Mouse (Mus musculus): ENCODE results near the gene Kank1.
A peak's percentile ranks its signal among the peaks of the same experiment; 100 is the strongest.

Gene Kank1

DNA sequence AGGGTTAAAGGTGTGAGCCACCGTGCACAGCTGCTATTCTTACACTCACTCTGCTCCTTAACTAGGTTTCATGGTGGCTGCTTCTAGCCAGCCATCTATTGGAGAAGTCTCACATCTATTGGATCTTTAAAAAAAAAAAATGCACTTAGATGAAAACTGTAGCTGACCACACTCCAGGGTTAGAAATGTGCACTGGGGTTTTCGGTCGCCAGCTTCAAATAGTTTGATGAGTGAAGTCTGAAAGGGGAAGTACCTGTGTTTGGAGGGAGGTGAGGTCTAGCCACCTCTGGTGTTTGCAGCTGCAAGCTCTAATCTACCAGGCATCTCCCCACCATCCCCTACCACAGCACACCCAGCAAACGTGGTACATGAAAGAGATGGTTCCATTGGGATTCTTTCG is 74.2 kb downstream of the Kank1 start:
- peak in 1 of 2 experiments; percentile 2 for DNase-seq (ENCODE audit: low spot score in 2 of 2)

GRCm38 (mm10) chr19:25311626-25312025 is 74.9 kb downstream of the Kank1 start:
- DNase-seq (ENCODE audit: low spot score in 2 of 2), result no peak

DNA sequence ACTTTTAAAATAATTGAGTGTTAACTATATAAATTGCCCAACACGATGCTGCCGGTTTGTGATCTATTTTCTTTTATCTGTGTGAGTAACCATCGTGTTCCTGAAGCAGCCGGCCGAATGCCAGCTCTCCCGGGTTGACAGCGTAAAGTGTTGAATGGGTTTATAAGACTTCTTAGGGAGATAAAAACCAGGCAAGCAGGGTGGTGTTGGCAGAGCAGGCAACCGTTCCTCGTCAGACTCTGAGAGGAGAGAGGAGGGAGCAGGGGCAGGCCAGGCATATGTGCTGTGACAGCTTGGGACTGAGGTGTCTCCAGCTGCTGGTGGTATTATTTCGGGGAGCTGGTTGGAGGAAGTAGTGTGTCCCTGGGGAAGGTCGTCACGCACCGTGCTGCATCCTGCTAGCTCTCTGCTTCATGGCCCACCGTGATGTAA is 78.7 kb downstream of the Kank1 start:
- DNase-seq (ENCODE audit: low spot score in 2 of 2), result peak; percentile 22 to 42

DNA sequence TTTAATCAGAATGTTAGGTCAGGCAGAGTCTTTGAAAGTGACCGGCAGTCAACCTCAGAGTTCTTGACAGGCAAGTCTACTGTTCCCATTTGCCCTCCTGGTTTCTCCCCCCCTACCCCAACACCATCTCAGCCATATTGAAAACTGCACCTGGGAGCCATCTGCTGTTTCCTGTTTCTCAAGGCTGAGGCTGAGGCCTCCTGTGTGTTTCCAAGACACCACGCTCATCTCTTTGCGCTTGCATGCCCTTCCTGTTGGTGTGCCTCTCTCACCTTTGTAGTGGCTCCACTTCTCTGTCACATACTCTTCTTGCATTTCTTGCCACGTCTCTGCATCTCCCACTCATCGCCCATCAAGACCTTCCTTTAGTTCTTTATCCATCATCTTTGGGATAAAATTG is 79.2 kb downstream of the Kank1 start:
- peak; percentile 12 to 23 for DNase-seq (ENCODE audit: low spot score in 2 of 2)

DNA sequence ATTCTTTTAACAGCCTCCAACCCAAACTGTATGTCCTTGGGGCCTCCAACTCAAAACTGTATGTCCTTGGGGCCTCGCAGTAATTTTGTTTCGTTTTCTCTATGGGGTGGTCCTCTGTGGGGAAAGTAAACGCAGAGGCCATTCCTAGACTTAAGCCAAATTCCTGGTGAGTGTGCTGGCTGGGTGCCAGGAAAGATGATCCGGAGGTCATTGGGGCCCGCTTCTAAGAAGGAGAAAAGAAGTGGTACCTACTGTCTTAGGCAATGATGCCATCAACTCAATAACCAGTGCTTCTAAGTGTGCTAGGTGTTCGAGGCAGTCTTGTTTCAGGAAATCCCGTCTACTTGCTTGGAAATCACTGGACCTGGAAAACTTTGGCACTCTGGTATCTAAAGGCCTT is 87.5 kb downstream of the Kank1 start:
- DNase-seq (ENCODE audit: low spot score in 2 of 2), result no peak

GRCm38 (mm10) chr19:25325113-25326001 is 88.6 kb downstream of the Kank1 start:
- DNase-seq (ENCODE audit: low spot score in 2 of 2), result no peak

- DNase-seq (ENCODE audit: low spot score in 2 of 2), result no peak
These were observed 89.2 kb downstream of the Kank1 start for GRCm38 (mm10) chr19:25326002-25326300.

DNA sequence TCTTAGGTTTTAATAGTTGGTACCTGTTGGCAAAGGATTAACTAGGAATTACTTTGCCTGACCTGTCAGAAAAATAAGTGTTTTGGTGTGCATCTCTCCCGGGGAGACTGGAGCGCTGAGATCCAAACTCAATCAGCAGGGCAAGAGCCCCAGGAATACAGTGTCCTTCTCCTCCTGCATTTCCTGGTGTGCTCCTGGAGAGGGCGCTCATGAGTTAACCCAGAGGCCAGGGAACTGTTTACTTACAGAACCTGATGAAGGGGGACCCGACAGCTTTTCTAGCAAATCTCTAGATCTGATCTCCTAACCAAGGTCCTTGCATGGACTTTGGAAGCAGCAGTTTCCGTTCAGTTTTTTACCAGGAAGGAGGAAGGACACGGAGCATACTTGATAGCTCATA is 90.9 kb downstream of the Kank1 start:
- no peak for DNase-seq (ENCODE audit: low spot score in 2 of 2)

- DNase-seq (ENCODE audit: low spot score in 2 of 2), result peak in 1 of 2 experiments; percentile 9
These were observed 97.6 kb downstream of the Kank1 start for GRCm38 (mm10) chr19:25334360-25334759.

DNA sequence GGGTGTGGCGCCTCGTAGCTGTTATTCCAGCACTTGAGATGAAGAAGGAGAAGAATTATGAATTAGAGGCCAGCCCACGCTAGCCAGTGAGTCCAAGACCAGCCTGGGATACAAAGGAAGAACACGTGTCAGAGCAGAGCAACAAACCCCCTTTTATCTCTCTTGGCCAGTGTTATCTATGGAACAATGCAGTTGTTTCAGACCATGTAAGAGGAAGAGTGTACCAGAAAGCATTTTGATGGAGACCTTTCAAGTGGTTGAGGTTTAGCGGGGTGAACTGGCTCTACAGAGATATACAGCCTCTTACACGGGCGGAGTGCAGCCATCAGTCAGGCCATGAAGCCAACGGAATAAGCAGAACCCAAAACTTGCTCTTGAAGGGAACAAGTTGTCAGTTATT is 100.0 kb downstream of the Kank1 start:
- no peak for DNase-seq (ENCODE audit: low spot score in 2 of 2)

- peak; percentile 9 to 15 for DNase-seq (ENCODE audit: low spot score in 2 of 2)
These were observed 104.2 kb downstream of the Kank1 start for GRCm38 (mm10) chr19:25340630-25341620.

- no peak for DNase-seq (ENCODE audit: low spot score in 2 of 2)
These were observed 105.3 kb downstream of the Kank1 start for GRCm38 (mm10) chr19:25342026-25342425.

GRCm38 (mm10) chr19:25343657-25344322 is 107.0 kb downstream of the Kank1 start:
- peak in 1 of 2 experiments; percentile 22 for DNase-seq (ENCODE audit: low spot score in 2 of 2)

DNA sequence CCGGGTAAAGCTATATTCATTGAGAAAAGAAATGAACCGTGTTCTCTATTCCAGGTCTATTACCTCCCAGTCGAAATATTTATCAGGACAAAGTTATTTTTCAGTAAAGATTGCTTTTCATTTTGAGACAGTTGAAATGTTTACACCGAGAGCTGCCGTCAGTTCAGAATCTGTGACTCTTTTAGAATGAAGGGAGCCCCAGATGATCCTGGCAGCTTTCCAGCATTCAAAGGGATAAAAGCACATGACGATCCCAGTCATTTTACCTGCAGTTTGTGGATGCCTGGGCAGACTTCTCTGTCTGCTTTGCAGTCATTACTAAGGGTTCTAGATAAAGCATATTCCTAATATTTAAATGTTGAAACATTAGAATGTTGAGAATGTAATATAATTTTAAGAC is 107.6 kb downstream of the Kank1 start:
- no peak for DNase-seq (ENCODE audit: low spot score in 2 of 2)

DNA sequence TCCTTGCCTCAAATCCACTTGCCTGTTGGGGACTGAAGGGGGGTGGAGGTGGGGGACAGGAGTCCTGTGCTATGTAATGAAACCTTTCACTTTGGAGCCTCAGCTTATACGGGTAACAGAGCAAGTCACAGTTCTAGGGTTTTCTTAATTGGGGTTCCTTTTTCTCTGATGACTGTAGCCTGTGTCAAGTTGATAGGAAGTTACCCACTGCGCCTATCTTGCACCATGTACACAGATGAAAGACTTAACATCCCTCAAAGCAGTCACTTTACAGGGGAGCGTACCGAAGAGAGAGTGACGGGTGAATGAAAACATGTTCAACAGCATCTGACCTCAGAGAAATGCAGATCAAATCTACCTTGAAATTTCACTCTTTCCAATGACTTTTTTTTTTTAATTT is 109.2 kb downstream of the Kank1 start:
- no peak for DNase-seq (ENCODE audit: low spot score in 2 of 2)

DNA sequence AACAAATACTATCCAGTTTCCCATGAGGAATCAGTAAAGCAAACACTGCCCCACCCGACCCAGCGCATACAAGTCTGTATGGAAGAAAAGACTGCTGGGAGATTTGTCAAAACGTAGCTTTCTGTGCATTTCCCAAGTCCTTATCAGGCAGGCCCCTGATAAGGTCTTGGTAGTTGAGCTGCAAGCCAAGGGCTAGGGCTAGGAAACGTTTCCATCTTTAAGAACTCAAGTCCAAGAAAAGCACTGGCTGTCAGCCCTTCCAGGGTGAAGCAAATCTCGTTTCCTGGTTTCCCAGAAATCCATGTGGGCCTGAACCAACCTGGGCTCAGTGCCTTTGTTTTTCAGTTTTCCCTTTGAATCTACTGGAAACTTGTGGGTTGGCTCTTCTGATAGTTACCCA is 110.7 kb downstream of the Kank1 start:
- no peak for DNase-seq (ENCODE audit: low spot score in 2 of 2)

- DNase-seq (ENCODE audit: low spot score in 2 of 2), result no peak
These were observed 114.6 kb downstream of the Kank1 start for GRCm38 (mm10) chr19:25351257-25351955.

GRCm38 (mm10) chr19:25357094-25357493 is 120.3 kb downstream of the Kank1 start:
- no peak for DNase-seq (ENCODE audit: low spot score in 2 of 2)

DNA sequence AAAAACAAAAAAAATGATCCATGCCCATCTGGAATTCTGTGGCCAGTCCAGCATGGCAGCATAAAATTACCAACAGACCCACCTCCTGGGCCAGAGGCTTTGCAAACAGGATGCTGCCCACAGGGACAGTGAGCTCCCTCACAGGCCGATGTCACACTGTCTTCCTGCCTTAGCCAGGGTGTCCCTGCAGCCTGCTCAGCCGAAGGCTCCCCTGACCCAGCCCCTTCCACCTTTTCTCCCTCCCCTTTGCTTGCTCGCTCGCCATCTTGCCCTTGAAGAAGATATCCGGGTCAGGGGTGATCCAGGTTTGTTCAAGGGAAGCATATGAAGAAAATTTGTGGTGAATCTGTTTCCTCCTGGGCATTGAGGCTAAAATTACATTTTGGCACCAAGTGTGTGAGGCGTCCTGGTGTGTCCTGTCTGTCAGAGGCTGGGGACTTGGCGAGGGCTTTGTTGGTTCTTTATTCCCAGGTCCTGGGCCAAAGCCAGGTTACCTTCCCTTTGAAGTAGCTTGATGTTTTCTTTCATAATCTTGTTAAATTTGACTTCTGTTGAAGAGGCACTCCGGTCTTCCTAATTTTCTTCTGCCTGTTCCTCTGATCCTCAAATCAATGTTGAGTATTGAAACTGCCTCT is 121.8 kb downstream of the Kank1 start:
- DNase-seq (ENCODE audit: low spot score in 2 of 2), result no peak

DNA sequence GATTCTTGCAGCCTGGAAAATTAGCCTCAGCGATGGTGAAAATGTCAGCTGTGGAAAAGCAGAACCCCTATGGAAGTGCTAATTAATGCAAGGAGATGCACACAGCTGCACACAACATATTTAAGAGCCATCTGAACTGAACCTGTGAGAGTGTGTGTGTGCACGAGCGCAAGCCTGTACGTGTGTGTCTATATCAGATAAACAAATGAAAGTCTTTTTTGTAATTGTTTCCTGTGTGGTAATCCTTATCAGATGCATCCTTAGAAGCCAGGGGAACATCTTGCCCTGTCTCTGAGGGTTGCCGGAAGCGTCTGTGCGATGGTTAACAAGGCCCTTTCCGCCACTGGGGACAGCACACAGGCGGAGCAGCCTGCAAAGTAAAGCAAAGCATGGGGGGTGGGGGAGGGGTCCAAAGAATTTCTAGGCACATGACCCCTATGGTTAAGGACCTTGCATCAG is 123.8 kb downstream of the Kank1 start:
- no peak for DNase-seq (ENCODE audit: low spot score in 2 of 2)

GRCm38 (mm10) chr19:25361956-25362355 is 125.2 kb downstream of the Kank1 start:
- DNase-seq (ENCODE audit: low spot score in 2 of 2), result no peak
